Mouse (Mus musculus) lung, postnatal 0 days (tissue): Measurements from ENCODE around the gene Omg. TPM values are rescaled to one million over a fixed set of nuclear protein-coding genes. Genes with fewer than 3 reads are reported as not detected.

ENCODE experiments used
- ATAC-seq: fragments of 200-750 bp; cut with Nextera tagmentation; 2 replicates; pipeline ENCODE4 v1.8.0; 2017; ENCODE audit warnings: moderate library complexity
- DNase-seq: peaks from one replicate; pipeline ENCODE4 v3.0.0-alpha.2; 2016; ENCODE audit warnings: low spot score
- H3K27ac ChIP-seq: fragments of 300-500 bp; sonication (generic); 2 replicates; pipeline ENCODE4 v1.5.1; 2014; ENCODE audit warnings: antibody characterized with exemption, mild to moderate bottlenecking, low read length, mixed read lengths
- H3K27me3 ChIP-seq: fragments of 300-500 bp; sonication (generic); replicated peaks from 2 replicates; pipeline ENCODE4 v1.6.1; 2014; ENCODE audit warnings: low read length, mixed read lengths; ENCODE audit not compliant: insufficient read depth
- H3K36me3 ChIP-seq: fragments of 300-500 bp; sonication (generic); 2 replicates; pipeline ENCODE4 v1.6.1; 2014; ENCODE audit warnings: low read length, mixed read lengths; ENCODE audit not compliant: insufficient read depth
- H3K4me1 ChIP-seq: fragments of 300-500 bp; sonication (generic); 2 replicates; pipeline ENCODE4 v1.6.1; 2014; ENCODE audit warnings: antibody characterized with exemption, low read depth, low read length, mixed read lengths; ENCODE audit not compliant: insufficient read depth
- H3K4me2 ChIP-seq: fragments of 300-500 bp; sonication (generic); replicated peaks from 2 replicates; pipeline ENCODE4 v1.6.1; 2014; ENCODE audit warnings: low read depth, mild to moderate bottlenecking, low read length, moderate library complexity, mixed read lengths
- H3K4me3 ChIP-seq: fragments of 300-500 bp; sonication (generic); 2 replicates; pipeline ENCODE4 v1.5.1; 2014; ENCODE audit warnings: low read depth, low read length
- H3K9ac ChIP-seq: fragments of 300-500 bp; sonication (generic); replicated peaks from 2 replicates; pipeline ENCODE4 v1.6.1; 2014; ENCODE audit warnings: low read depth, mild to moderate bottlenecking
- H3K9me3 ChIP-seq: fragments of 300-500 bp; sonication (generic); 2 replicates; pipeline ENCODE4 v1.6.1; 2016; ENCODE audit warnings: low read length, mixed read lengths
- CTCF ChIP-seq: IDR thresholded peaks from 2 replicates; pipeline ENCODE4 v1.5.1; 2016; ENCODE audit warnings: antibody characterized with exemption, mild to moderate bottlenecking
- EP300 ChIP-seq: IDR thresholded peaks from 2 replicates; pipeline ENCODE4 v1.6.1; 2016; ENCODE audit warnings: antibody characterized with exemption, mild to moderate bottlenecking, control low read depth
- WGBS: fragments of 180-500 bp; shearing (Covaris S2); extraction: QIAGEN DNeasy Blood & Tissue Kit; methylation state at CpG from one replicate; pipeline ENCODE4 v1.1.7; 2014; 5-methylcytosine and 5-hydroxymethylcytosine counted together
- polyA plus RNA-seq: library from polyadenylated mRNA; unstranded; fragments of >200 nt; fragmentation: Nextera tagmentation; extraction: Ambion mirVana; gene quantifications from 2 replicates; pipeline ENCODE4 v1.2.1, GENCODE M21; 2015

Omg gene
- polyA plus RNA-seq, 1 experiment from 2014 or later: not detected

- Histone ChIP-seq H3K4me1 (no peaks in the 10 kb centered on the region), H3K4me3 (no peak overlapping the region), H3K27me3 (no peaks in the 10 kb centered on the region), H3K36me3 (no peaks in the 10 kb centered on the region), H3K9ac (no peak overlapping the region), H3K27ac (no peak overlapping the region), H3K4me2 (no peak overlapping the region), H3K9me3 (no peaks in the 10 kb centered on the region)
- TF ChIP-seq EP300 (no peak), CTCF (no peak)
- ATAC-seq (no peak), DNase-seq (no peak)
These were observed 18.0 kb upstream of the Omg start for GRCm38 (mm10) chr11:79521930-79522329.

GRCm38 (mm10) chr11:79520772-79521171 is 16.9 kb upstream of the Omg start:
- H3K4me1 ChIP-seq: no peaks in the 10 kb centered on the region
- no peaks in the 10 kb centered on the region for H3K27me3 ChIP-seq
- no peaks in the 10 kb centered on the region for H3K36me3 ChIP-seq
- no peak overlapping the region for H3K4me2 ChIP-seq
- no peak for ATAC-seq
- TF ChIP-seq CTCF: no peak
- no peak for TF ChIP-seq EP300
- no peak for DNase-seq
- H3K9ac ChIP-seq: no peak overlapping the region
- no peaks in the 10 kb centered on the region for H3K9me3 ChIP-seq
- no peak overlapping the region for H3K27ac ChIP-seq
- no peak overlapping the region for H3K4me3 ChIP-seq

GRCm38 (mm10) chr11:79519878-79520291 is 16.0 kb upstream of the Omg start:
- no peaks in the 10 kb centered on the region for H3K27me3 ChIP-seq
- H3K9ac ChIP-seq: no peak overlapping the region
- no peak overlapping the region for H3K4me3 ChIP-seq
- no peaks in the 10 kb centered on the region for H3K9me3 ChIP-seq
- DNase-seq (peak; percentile 53), ATAC-seq (no peak)
- H3K36me3 ChIP-seq: no peaks in the 10 kb centered on the region
- TF ChIP-seq CTCF: no peak
- no peak for TF ChIP-seq EP300
- no peak overlapping the region for H3K27ac ChIP-seq
- WGBS: 69% methylated on average over 1 of the region's 1 CpGs
- H3K4me2 ChIP-seq: no peak overlapping the region
- H3K4me1 ChIP-seq: no peaks in the 10 kb centered on the region

GRCm38 (mm10) chr11:79519299-79519698 is 15.4 kb upstream of the Omg start:
- TF ChIP-seq CTCF (no peak), EP300 (no peak)
- 80% methylated on average over 6 of the region's 6 CpGs for WGBS
- Histone ChIP-seq H3K4me2 (no peak overlapping the region), H3K9ac (no peak overlapping the region), H3K4me1 (no peaks in the 10 kb centered on the region), H3K36me3 (no peaks in the 10 kb centered on the region), H3K9me3 (no peaks in the 10 kb centered on the region), H3K27ac (no peak overlapping the region), H3K27me3 (no peaks in the 10 kb centered on the region), H3K4me3 (no peak overlapping the region)
- ATAC-seq: no peak
- DNase-seq: no peak

GRCm38 (mm10) chr11:79515798-79516197 is 11.9 kb upstream of the Omg start:
- Histone ChIP-seq H3K4me1 (no peaks in the 10 kb centered on the region), H3K27ac (no peak overlapping the region), H3K4me2 (no peak overlapping the region), H3K9me3 (no peaks in the 10 kb centered on the region), H3K36me3 (no peaks in the 10 kb centered on the region), H3K27me3 (no peaks in the 10 kb centered on the region), H3K9ac (no peak overlapping the region), H3K4me3 (no peak overlapping the region)
- no peak for ATAC-seq
- WGBS: 95% methylated on average over 2 of the region's 2 CpGs
- DNase-seq: no peak
- TF ChIP-seq EP300: no peak
- no peak for TF ChIP-seq CTCF

DNA sequence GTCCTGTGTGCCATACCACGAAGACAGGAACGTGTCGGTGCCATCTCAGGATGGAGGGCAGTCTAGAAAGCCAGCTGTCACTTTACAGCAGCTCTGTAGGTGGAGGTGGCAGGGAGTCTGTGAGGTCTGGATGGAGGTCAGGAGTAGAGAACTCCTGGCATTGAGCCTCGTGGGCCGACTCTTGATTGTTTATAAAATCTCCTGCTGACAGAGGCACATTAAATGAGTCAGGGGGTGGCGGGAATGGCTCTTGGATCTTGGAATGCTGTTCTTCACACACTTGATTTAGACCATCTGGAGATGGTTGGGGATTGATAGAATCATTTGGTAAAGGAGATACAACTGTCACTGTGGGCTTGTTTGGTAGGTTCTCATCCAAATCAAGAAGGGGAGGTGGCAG is 11.4 kb upstream of the Omg start:
- H3K36me3 ChIP-seq: no peaks in the 10 kb centered on the region
- ATAC-seq (no peak), DNase-seq (no peak)
- no peaks in the 10 kb centered on the region for H3K9me3 ChIP-seq
- H3K4me2 ChIP-seq: no peak overlapping the region
- TF ChIP-seq EP300 (no peak), CTCF (no peak)
- H3K27me3 ChIP-seq: no peaks in the 10 kb centered on the region
- H3K27ac ChIP-seq: no peak overlapping the region
- H3K9ac ChIP-seq: no peak overlapping the region
- H3K4me3 ChIP-seq: no peak overlapping the region
- 55% methylated on average over 6 of the region's 6 CpGs for WGBS
- H3K4me1 ChIP-seq: no peaks in the 10 kb centered on the region

DNA sequence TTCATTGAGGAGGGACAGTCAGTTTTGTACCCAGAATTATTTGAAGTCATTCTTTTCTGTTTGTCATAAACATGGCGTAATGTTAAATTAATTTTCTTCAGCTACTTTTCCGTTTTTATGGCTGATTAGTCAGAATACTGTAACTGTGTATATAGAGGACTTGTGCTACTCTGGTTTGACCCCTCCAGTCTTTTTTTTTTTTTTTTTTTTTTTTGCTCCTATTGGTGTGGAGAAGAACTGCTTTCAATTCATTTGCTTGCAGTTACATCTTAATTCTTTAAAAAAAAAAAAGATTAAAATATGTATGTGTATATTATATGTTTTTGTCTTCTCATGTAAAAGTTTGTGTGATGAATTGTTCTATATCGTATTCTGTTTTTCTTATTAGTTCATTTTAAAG is 8.1 kb upstream of the Omg start:
- ATAC-seq: no peak
- 80% methylated on average over 3 of the region's 3 CpGs for WGBS
- Histone ChIP-seq H3K4me1 (no peaks in the 10 kb centered on the region), H3K4me3 (no peak overlapping the region), H3K27me3 (no peaks in the 10 kb centered on the region), H3K27ac (no peak overlapping the region), H3K36me3 (no peaks in the 10 kb centered on the region), H3K4me2 (no peak overlapping the region), H3K9ac (no peak overlapping the region), H3K9me3 (no peaks in the 10 kb centered on the region)
- no peak for DNase-seq
- TF ChIP-seq EP300: no peak
- TF ChIP-seq CTCF: no peak
